Mouse (Mus musculus) thymus, adult 2 months (tissue): ENCODE data around the gene Alkbh1.

Experiments
- CTCF ChIP-seq: fragments of 200-500 bp; IDR thresholded peaks from 2 replicates; pipeline ENCODE4 v1.5.1; 2012; ENCODE audit warnings: mild to moderate bottlenecking, control low read depth, low read length, moderate library complexity, borderline replicate concordance; ENCODE audit not compliant: control insufficient read depth, poor library complexity, insufficient read depth; ENCODE audit errors: extremely low read depth
- POLR2A ChIP-seq: fragments of 200-500 bp; IDR thresholded peaks from 2 replicates; pipeline ENCODE4 v1.6.1; 2012; ENCODE audit warnings: mild to moderate bottlenecking, low read length, control low read depth, moderate library complexity; ENCODE audit not compliant: control insufficient read depth, poor library complexity, insufficient read depth; ENCODE audit errors: extremely low read depth

GRCm38 (mm10) chr12:87407869-87408605 is 35.8 kb downstream of the Alkbh1 start:
- TF ChIP-seq CTCF, result no peak
- no peak for TF ChIP-seq POLR2A
